Mouse (Mus musculus): ENCODE results near the gene Slc7a15.
"Not testable (repeated sequence)": the region's sequence is repeated elsewhere in the genome, so short reads cannot be mapped to it uniquely, and the experiment has no call there.

DNA sequence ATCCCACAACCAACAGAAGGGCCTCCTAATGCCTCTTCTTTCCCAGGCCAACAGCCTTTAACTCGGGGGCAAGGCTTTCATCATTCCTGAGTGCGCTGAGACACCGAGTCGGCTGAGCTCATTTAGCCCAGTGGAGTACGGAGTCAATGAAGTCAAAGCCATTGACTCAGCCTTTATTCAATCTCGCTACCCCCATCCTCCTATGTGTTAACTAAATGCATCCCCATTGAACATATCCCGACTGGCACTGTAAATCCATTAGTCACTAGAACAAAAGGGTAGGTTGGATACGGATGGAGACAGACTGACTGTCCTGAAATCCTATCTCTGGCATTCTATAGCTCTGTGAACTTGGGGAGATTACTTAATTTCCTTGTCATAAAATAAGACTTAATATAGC lies 36.7 kb downstream of the Slc7a15 start:
- TF ChIP-seq POLR2A (IDR thresholded peaks at IDR 0.05; ENCODE audit: low read depth, low read length); CTCF (IDR thresholded peaks at IDR 0.05; ENCODE audit: extremely low read depth, insufficient read depth, insufficient read length, insufficient replicate concordance): not testable (repeated sequence)

All from spleen, adult 2 months (tissue).